Mouse (Mus musculus): ENCODE data around the gene Ldlrap1. TPM values are rescaled to one million over a fixed set of nuclear protein-coding genes. Genes with fewer than 3 reads are reported as not detected.

Ldlrap1 gene
- polyA plus RNA-seq, 1 experiment from 2014 or later, result 33.9 TPM

DNA sequence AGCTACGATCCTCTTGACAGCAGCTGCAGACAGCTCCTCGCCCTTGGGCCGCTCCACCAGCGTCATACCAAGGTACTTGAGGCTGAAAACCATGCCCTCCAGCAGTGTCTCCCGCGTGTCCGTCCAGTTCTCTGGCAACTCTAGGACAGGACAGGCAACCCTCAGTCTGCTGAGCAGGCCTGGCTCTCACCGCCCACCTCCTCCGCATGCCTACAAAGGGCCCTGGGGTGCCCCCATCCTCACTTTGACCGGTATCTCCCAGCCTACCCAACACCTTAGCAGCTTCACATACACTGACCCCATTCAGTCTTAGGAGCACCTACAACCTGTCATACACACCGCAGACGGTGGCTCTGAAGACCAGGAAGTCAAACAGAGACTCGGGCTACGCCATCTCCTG, 8.9 kb downstream of the Ldlrap1 start:
- H3K4me2 ChIP-seq, result no peak overlapping the region
- no peaks in the 10 kb centered on the region for H3K27me3 ChIP-seq
- no peak overlapping the region for H3K27ac ChIP-seq
- no peak for ATAC-seq (ENCODE audit: insufficient number of reproducible peaks, low FRiP score, low TSS enrichment, low read depth)
- no peak overlapping the region for H3K4me3 ChIP-seq
- peaks cover 52% of the 10 kb centered on the region for H3K4me1 ChIP-seq
- no peaks in the 10 kb centered on the region for H3K9me3 ChIP-seq
- H3K9ac ChIP-seq, result no peak overlapping the region
- WGBS, result 79% methylated on average over 14 of the region's 14 CpGs
- peaks cover 12% of the 10 kb centered on the region; the same call in 1 of the 2 replicates for H3K36me3 ChIP-seq

DNA sequence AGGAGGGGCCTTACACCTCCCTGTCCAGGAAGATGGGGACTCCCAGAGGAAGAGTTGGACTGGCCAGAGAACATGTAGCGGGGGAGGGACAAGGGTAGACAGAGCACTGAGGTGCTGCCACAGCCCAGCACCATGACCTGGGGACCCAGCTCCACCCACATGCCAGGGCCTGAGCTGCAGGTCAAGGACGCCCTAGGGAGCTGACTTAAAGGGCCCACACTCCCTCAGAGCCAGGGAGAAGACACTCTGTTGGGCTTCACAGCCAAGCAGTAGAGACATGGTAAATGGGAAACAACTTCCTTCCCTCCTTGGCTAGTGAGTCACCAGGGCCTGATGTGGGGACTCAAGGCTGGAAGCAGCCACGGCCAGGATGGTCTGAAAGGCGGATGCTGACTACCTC, 9.5 kb downstream of the Ldlrap1 start:
- no peaks in the 10 kb centered on the region for H3K27me3 ChIP-seq
- ATAC-seq (ENCODE audit: insufficient number of reproducible peaks, low FRiP score, low TSS enrichment, low read depth), result no peak
- no peak overlapping the region for H3K4me3 ChIP-seq
- H3K9ac ChIP-seq, result no peak overlapping the region
- no peak overlapping the region for H3K4me2 ChIP-seq
- WGBS, result 80% methylated on average over 4 of the region's 4 CpGs
- H3K4me1 ChIP-seq, result peaks cover 52% of the 10 kb centered on the region
- H3K36me3 ChIP-seq, result peaks cover 16% of the 10 kb centered on the region; the same call in 1 of the 2 replicates
- H3K9me3 ChIP-seq, result no peaks in the 10 kb centered on the region
- no peak overlapping the region for H3K27ac ChIP-seq

DNA sequence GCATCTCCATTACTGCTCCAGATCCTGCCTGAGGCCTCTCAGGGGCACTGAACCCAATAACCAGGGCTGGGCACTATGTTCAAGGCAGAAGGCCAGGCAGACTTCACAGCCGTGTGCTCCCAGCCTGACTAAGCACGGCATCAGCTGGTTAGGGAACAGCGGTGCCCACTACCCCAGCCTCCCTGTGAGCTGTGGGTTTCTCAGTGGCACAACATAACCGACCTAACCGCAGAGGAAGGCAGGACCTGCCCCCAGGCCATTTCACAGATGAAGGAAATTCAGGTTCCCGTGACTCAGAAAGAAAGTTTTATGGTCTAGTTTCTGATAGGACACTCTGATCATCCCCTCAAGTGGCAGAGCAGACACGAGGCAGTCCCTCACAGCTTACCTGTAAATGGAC, 10.9 kb downstream of the Ldlrap1 start:
- ATAC-seq (ENCODE audit: insufficient number of reproducible peaks, low FRiP score, low TSS enrichment, low read depth), result no peak
- H3K36me3 ChIP-seq, result peaks cover 20% of the 10 kb centered on the region; the same call in 1 of the 2 replicates
- 56% methylated on average over 7 of the region's 7 CpGs for WGBS
- H3K4me3 ChIP-seq, result no peak overlapping the region
- H3K9ac ChIP-seq, result no peak overlapping the region
- no peaks in the 10 kb centered on the region for H3K27me3 ChIP-seq
- no peak overlapping the region for H3K27ac ChIP-seq
- peaks cover 53% of the 10 kb centered on the region for H3K4me1 ChIP-seq
- no peak overlapping the region for H3K4me2 ChIP-seq
- H3K9me3 ChIP-seq, result no peaks in the 10 kb centered on the region

DNA sequence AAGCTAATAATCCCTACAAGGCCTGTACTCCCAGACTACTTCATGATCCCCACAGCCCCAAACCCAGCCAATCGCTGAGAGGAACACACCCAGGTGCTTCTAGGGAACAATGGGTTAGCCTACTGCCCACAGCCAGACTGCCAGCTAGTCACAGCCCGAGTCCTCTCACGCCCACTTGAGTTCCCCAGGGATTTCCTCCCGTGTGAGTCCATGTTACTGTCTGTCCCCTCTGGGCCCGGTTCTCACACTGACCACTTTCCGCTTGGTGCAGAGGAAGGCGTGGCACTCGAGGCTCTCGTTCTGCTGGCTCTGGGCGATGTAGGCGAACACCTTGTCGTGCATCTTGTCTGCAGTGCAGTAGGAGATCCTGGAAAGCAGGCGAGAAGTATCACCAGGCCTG, 12.9 kb downstream of the Ldlrap1 start:
- Histone ChIP-seq H3K9me3 (no peaks in the 10 kb centered on the region), H3K36me3 (peaks cover 20% of the 10 kb centered on the region; the same call in 1 of the 2 replicates), H3K27me3 (no peaks in the 10 kb centered on the region), H3K4me2 (no peak overlapping the region), H3K4me3 (no peak overlapping the region), H3K9ac (no peak overlapping the region), H3K4me1 (peaks cover 55% of the 10 kb centered on the region), H3K27ac (no peak overlapping the region)
- WGBS, result 67% methylated on average over 13 of the region's 13 CpGs
- no peak for ATAC-seq (ENCODE audit: insufficient number of reproducible peaks, low FRiP score, low TSS enrichment, low read depth)

DNA sequence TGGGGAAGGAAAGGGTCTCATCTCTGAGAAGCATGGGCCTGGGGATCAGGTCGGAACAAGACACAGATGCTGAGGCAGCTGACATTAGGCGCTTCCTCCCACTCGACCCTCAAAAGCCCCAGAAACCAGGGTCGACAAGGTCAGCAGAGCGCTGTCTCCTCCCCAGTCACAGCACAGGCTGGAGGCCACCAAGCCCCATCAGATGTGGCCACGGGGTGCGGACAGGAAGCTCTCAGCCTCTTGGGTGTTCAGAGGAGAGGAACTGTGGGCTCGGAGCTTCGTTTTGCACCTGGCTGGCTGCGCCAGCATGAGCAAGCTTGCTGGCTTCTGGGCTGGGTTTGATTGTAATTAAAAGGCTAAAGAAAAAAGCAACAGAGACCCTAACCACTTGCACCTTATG, 13.5 kb downstream of the Ldlrap1 start:
- Histone ChIP-seq H3K9me3 (no peaks in the 10 kb centered on the region), H3K36me3 (peaks cover 24% of the 10 kb centered on the region; the same call in 1 of the 2 replicates), H3K4me3 (no peak overlapping the region), H3K27ac (no peak overlapping the region), H3K4me1 (peaks cover 51% of the 10 kb centered on the region), H3K9ac (no peak overlapping the region), H3K4me2 (no peak overlapping the region), H3K27me3 (no peaks in the 10 kb centered on the region)
- 49% methylated on average over 10 of the region's 10 CpGs for WGBS
- ATAC-seq (ENCODE audit: insufficient number of reproducible peaks, low FRiP score, low TSS enrichment, low read depth), result no peak

DNA sequence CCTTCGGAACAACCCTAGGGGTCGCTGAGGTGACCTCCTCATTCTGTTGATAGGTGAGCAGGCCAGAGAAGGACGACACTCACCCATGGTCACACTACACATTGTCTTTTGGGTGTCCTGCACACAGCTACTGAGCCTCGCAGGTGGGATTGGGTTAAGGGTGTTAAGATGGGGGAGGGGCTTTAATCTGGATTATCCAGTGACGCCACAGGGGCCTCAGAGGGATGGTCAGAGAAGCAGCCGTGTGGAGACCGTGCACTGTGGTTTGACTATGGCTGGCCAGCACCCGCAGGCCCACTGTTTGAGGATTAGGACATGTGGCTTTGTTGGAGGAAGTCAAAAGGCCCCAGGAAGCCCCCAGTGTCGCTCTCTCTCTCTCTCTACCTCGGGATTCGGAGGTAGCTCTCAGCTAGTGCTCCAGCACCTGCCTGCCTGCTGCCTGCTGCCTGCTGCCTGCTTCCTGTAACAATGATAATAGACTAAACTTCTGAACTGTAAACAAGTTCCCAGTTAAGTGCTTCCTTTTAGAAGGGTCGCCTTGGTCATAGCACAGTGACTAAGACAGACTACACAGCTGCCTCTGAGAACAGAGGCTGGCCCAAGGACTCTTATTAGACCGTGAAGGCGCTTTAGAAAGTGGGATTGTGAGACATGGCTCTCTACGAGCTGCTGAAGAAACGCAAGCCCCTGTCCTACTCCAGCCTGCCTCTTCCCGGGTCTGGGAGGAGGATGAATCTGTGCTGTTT, 14.1 kb downstream of the Ldlrap1 start:
- Histone ChIP-seq H3K27ac (no peak overlapping the region), H3K27me3 (no peaks in the 10 kb centered on the region), H3K9me3 (no peaks in the 10 kb centered on the region), H3K4me2 (no peak overlapping the region), H3K9ac (no peak overlapping the region), H3K4me1 (peaks cover 51% of the 10 kb centered on the region), H3K36me3 (peaks cover 30% of the 10 kb centered on the region), H3K4me3 (no peak overlapping the region)
- no peak for ATAC-seq (ENCODE audit: insufficient number of reproducible peaks, low FRiP score, low TSS enrichment, low read depth)
- 60% methylated on average over 17 of the region's 17 CpGs for WGBS

DNA sequence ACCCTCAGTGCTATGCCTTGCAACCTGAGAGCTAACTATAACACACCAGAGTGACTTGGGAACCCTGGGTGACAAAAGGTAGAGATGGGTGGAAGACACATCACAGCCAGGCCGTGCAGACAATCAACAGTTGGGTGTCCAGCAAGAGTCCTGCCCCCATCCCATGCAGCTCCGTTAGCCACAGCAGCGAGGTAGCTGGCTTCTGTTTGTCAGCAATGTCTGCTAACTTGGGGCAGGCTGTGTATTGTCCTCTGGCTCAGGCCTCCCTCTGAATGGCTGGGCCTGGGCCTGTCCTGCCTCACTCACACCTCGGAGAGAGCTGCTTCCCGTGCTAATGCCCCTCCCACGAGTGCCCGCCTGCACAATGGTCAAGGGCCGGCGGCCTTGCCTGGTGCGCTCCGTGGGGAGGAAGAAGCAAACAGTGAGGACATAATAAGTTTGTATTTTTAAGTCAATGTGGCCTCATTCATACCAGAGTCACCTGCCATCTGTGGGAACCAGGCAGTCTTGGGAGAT, 14.9 kb downstream of the Ldlrap1 start:
- WGBS, result 67% methylated on average over 11 of the region's 11 CpGs
- H3K27me3 ChIP-seq, result no peaks in the 10 kb centered on the region
- no peaks in the 10 kb centered on the region for H3K9me3 ChIP-seq
- peaks cover 48% of the 10 kb centered on the region for H3K4me1 ChIP-seq
- no peak overlapping the region for H3K4me2 ChIP-seq
- no peak overlapping the region for H3K4me3 ChIP-seq
- peaks cover 38% of the 10 kb centered on the region for H3K36me3 ChIP-seq
- H3K27ac ChIP-seq, result no peak overlapping the region
- no peak for ATAC-seq (ENCODE audit: insufficient number of reproducible peaks, low FRiP score, low TSS enrichment, low read depth)
- no peak overlapping the region for H3K9ac ChIP-seq

DNA sequence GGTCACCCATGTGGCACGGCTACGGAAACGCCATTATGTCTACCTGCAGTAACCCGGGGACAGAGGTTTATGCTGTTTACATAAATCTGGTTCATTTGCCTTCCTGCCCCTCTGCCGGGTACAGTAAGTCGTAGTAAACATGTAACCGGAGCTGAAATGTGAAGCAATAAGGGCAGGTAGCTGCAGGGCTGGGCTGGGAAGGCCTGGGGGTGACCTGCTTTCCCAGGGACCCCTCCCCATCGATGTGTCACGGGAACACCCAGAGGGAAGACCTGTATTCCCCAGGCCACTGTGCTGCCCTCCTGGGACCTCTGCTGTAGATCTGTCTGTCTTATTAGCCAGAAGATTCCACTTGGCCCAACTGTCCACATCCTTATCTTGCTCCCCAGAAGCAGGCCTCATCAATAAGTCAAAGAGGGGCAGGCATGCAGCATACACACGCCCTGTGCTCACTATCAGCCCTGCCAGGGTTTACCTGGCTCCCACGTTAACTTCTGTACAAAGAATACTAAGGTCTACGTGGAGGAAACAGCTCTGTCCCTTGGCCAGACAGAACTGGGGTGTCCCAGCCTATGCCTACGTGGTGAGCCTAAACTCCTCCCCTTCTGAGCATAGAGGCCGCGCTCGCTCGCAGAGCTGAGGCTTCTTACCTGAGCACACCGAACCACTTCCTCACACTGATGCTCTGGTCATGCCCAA, 16.0 kb downstream of the Ldlrap1 start:
- H3K4me1 ChIP-seq, result peaks cover 41% of the 10 kb centered on the region
- 47% methylated on average over 18 of the region's 18 CpGs for WGBS
- ATAC-seq (ENCODE audit: insufficient number of reproducible peaks, low FRiP score, low TSS enrichment, low read depth), result no peak
- no peaks in the 10 kb centered on the region for H3K27me3 ChIP-seq
- H3K9ac ChIP-seq, result no peak overlapping the region
- no peak overlapping the region for H3K4me3 ChIP-seq
- peaks cover 49% of the 10 kb centered on the region for H3K36me3 ChIP-seq
- no peak overlapping the region for H3K4me2 ChIP-seq
- H3K9me3 ChIP-seq, result no peaks in the 10 kb centered on the region
- no peak overlapping the region for H3K27ac ChIP-seq

DNA sequence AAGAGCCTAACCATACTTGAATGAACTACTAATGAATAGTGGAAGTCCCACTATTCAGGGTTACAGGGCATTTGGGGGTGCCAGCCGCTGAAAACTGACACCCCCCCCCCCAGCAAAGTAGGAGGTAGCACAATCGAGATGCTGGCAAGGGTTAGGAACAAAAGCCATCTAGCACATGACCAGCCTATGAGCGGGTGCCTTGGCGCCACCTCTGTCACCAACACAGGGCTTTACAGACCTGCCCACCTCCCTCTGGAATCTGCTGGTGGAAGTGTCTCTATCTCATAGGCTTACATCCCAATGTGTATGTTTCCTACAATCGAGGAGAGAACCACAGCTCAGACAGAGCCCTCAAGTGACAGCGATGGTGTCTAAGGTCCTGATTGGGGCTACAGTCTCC, 17.0 kb downstream of the Ldlrap1 start:
- ATAC-seq (ENCODE audit: insufficient number of reproducible peaks, low FRiP score, low TSS enrichment, low read depth), result no peak
- Histone ChIP-seq H3K4me1 (peaks cover 37% of the 10 kb centered on the region), H3K9ac (no peak overlapping the region), H3K9me3 (no peaks in the 10 kb centered on the region), H3K36me3 (peaks cover 59% of the 10 kb centered on the region), H3K27ac (peak overlapping the region; percentile 57; the same call in 1 of the 2 replicates), H3K27me3 (no peaks in the 10 kb centered on the region), H3K4me3 (no peak overlapping the region), H3K4me2 (no peak overlapping the region)
- 62% methylated on average over 6 of the region's 6 CpGs for WGBS

DNA sequence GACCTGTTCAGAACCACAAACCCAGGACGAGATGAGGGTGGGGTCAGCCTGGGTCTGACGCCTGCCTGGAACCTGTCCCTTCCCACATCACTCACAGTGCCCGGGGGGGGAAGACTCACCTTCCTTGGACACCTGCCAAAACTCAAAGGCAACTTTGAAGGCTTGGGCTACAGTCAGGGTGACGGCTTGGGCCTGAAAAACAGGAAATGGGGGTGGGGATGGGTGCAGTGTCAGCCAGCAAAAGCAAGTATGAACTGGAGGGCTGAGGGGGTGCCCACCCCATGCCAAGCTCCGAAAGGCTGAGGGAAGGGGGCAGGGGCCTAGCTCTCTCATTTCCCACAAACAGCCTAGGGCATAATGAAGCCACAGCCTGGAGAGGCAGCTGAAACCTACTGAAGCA, 17.6 kb downstream of the Ldlrap1 start:
- H3K27me3 ChIP-seq, result no peaks in the 10 kb centered on the region
- H3K27ac ChIP-seq, result peak overlapping the region; percentile 57; the same call in 1 of the 2 replicates
- 0 out of 2 replicates have a peak, but pooled peaks have one; percentile 12 for ATAC-seq (ENCODE audit: insufficient number of reproducible peaks, low FRiP score, low TSS enrichment, low read depth)
- H3K4me2 ChIP-seq, result no peak overlapping the region
- no peak overlapping the region for H3K9ac ChIP-seq
- peaks cover 64% of the 10 kb centered on the region for H3K36me3 ChIP-seq
- peaks cover 37% of the 10 kb centered on the region for H3K4me1 ChIP-seq
- 37% methylated on average over 5 of the region's 5 CpGs for whole genome bisulfite sequencing
- no peak overlapping the region for H3K4me3 ChIP-seq
- no peaks in the 10 kb centered on the region for H3K9me3 ChIP-seq

DNA sequence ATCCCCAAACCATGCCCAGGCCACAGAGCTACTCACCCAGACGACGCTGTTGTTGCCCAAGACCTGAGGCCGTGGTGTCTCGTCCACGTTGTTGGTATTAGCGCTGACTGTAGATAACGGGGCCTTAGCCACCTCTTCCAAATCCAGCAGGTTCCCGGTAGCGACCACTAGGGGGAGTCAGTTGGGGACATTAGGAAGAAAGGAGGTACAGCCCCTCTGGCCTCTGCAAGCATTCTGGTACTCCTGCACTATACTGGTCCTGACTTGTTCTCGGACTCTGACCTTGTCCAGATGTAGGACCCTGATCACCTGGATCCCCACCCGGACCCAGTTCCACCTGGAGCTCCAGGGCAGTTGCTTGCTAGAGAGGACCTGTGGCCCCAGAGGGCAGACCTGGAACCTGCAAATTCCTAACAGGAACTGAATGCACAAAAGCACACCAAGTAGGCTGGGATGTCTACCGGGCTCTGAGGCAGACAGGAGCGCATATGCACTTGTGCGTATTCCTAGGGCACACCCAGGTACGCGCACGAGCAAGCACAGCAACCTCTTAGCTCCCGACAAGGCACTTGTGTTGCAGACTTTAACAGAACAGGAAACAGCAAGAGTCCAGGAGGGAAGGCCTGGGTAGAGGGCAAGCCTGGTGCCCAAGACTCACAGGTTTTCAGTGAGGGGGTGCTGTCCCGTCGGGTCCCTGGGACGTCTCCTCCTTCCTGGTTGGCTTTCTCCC, 18.4 kb downstream of the Ldlrap1 start:
- Histone ChIP-seq H3K4me3 (no peak overlapping the region), H3K36me3 (peaks cover 65% of the 10 kb centered on the region), H3K27ac (peak overlapping the region; percentile 61), H3K4me2 (no peak overlapping the region), H3K9me3 (no peaks in the 10 kb centered on the region), H3K27me3 (no peaks in the 10 kb centered on the region), H3K4me1 (peaks cover 31% of the 10 kb centered on the region), H3K9ac (no peak overlapping the region)
- WGBS, result 65% methylated on average over 21 of the region's 21 CpGs
- ATAC-seq (ENCODE audit: insufficient number of reproducible peaks, low FRiP score, low TSS enrichment, low read depth), result no peak
